Mouse (Mus musculus) layer of hippocampus, adult 11-12 months (tissue): ENCODE data around the gene Gm7982.
"Not testable (repeated sequence)": the region's sequence is repeated elsewhere in the genome, so short reads cannot be mapped to it uniquely, and the experiment has no call there.

Experiments
- DNase-seq: peaks from one replicate; pipeline ENCODE4 v3.0.0; 2022; ENCODE audit warnings: low spot score

Gm7982 gene

DNA sequence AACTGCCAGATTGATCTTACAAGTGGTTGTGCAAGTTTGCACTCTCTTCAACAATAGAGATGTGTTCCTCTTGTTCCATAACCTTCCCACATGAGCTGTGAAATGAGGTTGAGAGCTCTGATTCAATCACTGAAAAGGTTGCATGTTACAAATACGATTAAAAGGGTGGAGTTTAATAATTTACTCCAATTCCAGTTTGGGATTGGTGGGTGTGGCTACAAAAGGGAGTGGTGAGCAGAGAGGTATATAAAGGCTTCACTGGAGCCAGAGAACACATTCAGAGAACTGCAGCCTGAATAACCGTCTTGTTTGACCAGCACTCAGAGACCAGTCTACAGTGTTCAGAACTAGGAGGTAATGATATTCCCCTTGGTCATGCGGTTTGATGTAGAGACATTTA is at the start of gene Gm7982:
Gene Gm7982 (plus strand): TSS at position 301 of the 400 bp plus-strand sequence.
- DNase-seq = not testable (repeated sequence)

DNA sequence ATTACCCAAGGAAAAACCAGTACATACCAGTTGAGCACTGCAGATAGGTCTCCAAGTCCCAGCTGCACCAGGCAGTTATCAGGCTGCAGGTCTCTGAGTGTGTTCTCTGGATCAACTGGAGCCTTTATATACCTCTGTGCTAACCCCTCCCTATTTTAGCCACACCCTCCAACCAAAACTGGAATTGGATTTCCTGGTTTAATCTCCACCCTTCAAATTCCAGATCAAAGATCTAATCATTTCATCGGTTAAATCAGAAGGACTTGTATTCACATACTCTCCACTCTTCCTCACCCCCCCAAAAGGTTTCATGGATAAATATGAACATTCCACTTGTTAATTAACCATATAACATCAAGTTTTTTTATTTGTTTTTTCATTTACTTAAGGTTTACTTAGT is 5.7 kb upstream of the Gm7982 start, which contains the start of gene Gm7978:
Gene Gm7978 (minus strand): TSS at position 101 of the 400 bp plus-strand sequence.
- not testable (repeated sequence) for DNase-seq

DNA sequence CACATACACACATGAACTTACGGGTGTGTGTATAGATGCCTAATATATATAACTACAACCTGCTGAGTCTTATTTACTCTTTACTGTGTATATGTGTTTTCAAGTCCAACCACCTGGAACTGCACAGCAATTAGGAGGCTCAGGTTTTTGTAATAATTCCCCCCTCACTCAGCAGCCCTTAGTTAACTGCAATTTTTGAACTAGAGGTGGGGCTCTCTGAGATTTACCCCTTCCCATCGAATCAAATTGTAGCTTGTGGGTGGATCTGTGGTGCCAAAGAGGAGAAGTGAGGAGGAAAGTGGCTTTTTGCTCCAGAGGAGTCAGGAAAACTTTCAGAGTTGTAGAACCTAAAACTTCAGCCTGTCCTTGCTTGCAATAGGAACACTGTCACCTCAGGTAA is 33.9 kb downstream of the Gm7982 start, which contains the start of gene E330014E10Rik:
Gene E330014E10Rik (plus strand): TSS at position 301 of the 400 bp plus-strand sequence.
- not testable (repeated sequence) for DNase-seq
